Mouse (Mus musculus) limb, embryonic 10.5 days (tissue): Measurements from ENCODE around the gene Castor2. TPM values are rescaled to one million over a fixed set of nuclear protein-coding genes. Genes with fewer than 3 reads are reported as not detected.

Source experiments
- DNase-seq: peaks from one replicate; pipeline ENCODE4 v3.0.0-alpha.2; 2017; ENCODE audit warnings: low spot score
- H3K27ac ChIP-seq: fragments of 300-500 bp; sonication (generic); 2 replicates; pipeline ENCODE4 v1.5.1; 2016; ENCODE audit warnings: mild to moderate bottlenecking
- H3K27me3 ChIP-seq: fragments of 300-500 bp; sonication (generic); 2 replicates; pipeline ENCODE4 v1.6.1; 2016; ENCODE audit warnings: low read depth, mild to moderate bottlenecking; ENCODE audit not compliant: poor library complexity, severe bottlenecking
- H3K36me3 ChIP-seq: fragments of 300-500 bp; sonication (generic); 2 replicates; pipeline ENCODE4 v1.6.1; 2016; ENCODE audit warnings: mild to moderate bottlenecking, moderate library complexity
- H3K4me1 ChIP-seq: fragments of 300-500 bp; sonication (generic); 2 replicates; pipeline ENCODE4 v1.6.1; 2016
- H3K4me3 ChIP-seq: fragments of 300-500 bp; sonication (generic); 2 replicates; pipeline ENCODE4 v1.5.1; 2016; ENCODE audit warnings: mild to moderate bottlenecking, moderate library complexity
- H3K9me3 ChIP-seq: fragments of 300-500 bp; sonication (generic); replicated peaks from 2 replicates; pipeline ENCODE4 v1.6.1; 2016; ENCODE audit warnings: mild to moderate bottlenecking
- WGBS: fragments of 180-500 bp; shearing (Covaris S2); methylation state at CpG from one replicate; pipeline ENCODE4 v1.1.7; 2016; 5-methylcytosine and 5-hydroxymethylcytosine counted together
- polyA plus RNA-seq: library from polyadenylated mRNA; unstranded; fragments of >200 nt; fragmentation: Nextera tagmentation; extraction: Ambion mirVana; gene quantifications from 2 replicates; pipeline ENCODE4 v1.2.1, GENCODE M21; 2016

Castor2 gene
- polyA plus RNA-seq, 1 experiment from 2014 or later = 10.6 TPM

DNA sequence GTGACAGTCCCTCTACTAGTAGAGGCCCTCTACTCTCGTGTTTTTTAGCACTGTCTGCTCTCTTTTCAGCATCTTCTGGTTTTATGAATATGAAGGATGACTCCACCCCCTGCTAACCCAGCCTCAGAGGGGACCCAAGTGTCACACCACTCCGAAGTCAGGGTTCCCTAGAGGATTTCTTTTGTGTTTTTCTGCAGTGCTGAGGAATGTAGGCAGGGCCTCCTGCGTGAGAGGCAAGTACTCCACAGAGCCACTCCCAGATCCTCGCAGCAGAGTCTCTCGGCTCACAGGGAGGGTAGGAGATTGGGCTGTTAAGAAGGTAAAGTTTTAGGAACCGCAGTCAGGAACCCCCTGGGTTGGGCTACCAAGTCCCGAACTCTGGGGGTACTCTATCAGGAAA, 41.7 kb downstream of the Castor2 start:
- Histone ChIP-seq H3K9me3 (no peaks in the 10 kb centered on the region), H3K4me1 (no peaks in the 10 kb centered on the region), H3K27ac (no peak overlapping the region), H3K36me3 (peaks cover 63% of the 10 kb centered on the region), H3K27me3 (no peaks in the 10 kb centered on the region), H3K4me3 (no peak overlapping the region)
- 79% methylated on average over 7 of the region's 7 CpGs for WGBS
- DNase-seq = no peak

DNA sequence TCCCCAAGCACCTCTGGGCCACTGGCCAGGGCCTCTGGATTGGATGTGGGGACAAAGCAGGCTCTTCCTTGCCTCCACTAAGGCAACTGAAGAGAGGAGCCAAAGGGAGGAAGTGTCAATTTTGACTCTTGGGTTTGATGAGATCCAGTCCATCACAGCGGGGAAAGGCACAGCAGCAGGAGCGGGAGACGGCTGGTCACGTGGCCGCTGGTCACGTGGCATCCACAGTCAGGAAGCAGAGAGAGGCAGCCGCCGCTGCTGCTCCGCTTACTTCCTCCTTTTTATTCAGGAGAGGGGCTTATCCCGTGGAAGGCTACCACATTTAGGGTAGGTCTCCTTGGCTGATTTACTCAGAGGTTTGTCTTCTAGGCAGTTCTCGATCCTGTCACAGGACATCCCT, 42.9 kb downstream of the Castor2 start:
- Histone ChIP-seq H3K36me3 (peaks cover 60% of the 10 kb centered on the region), H3K4me3 (no peak overlapping the region), H3K4me1 (no peaks in the 10 kb centered on the region), H3K27me3 (no peaks in the 10 kb centered on the region), H3K27ac (no peak overlapping the region), H3K9me3 (no peaks in the 10 kb centered on the region)
- WGBS = 84% methylated on average over 11 of the region's 11 CpGs
- DNase-seq = no peak

DNA sequence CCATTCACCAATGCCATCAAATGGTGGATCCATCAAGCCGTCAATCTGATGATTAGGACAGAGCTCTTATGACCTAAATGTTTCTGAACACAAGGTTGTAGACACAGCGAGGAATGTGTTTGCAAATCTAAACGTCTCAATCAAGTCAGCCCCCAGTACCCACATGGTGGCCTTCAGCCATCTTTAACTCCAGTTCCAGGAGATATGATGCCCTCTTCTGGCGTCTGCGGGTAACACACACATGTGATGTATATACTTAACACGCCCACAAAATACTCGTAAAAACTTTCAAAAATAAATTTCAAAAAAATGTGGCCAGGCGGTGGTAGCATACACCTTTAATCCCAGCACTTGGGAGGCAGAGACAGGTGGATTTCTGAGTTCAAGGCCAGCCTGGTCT, 45.5 kb downstream of the Castor2 start:
- Histone ChIP-seq H3K4me1 (no peaks in the 10 kb centered on the region), H3K27me3 (no peaks in the 10 kb centered on the region), H3K36me3 (peaks cover 65% of the 10 kb centered on the region), H3K27ac (no peak overlapping the region), H3K4me3 (no peak overlapping the region), H3K9me3 (no peaks in the 10 kb centered on the region)
- DNase-seq = no peak
- 95% methylated on average over 8 of the region's 8 CpGs for WGBS

DNA sequence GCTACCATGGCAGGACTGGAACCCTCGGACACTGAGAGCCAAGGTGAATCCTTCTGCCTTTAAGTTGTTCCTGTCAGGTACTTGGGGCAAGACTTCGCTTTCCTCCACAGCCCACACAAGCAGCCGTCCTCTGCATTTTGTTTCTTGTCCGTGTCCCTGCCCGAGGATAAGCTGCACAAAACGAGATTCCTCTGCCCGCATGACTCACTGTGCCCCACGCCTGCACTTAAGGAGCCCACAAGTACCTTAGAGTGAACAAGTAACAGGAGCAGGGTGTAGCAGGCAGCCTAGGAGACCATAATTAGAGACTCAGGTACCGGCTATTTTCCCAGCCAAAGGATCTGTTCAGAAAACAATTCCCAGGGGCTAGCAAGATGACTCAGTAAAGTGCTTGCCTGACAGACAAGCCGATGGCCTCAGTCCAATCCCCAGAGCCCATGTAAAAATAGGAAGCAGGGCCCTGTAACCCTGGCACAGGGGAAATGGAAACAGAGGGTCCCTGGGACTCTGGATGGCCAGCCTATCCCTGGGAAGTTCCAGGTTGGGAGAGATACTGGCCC, 47.8 kb downstream of the Castor2 start:
- no peak for DNase-seq
- Histone ChIP-seq H3K4me1 (no peaks in the 10 kb centered on the region), H3K36me3 (peaks cover 78% of the 10 kb centered on the region), H3K4me3 (no peak overlapping the region), H3K27me3 (no peaks in the 10 kb centered on the region), H3K9me3 (no peaks in the 10 kb centered on the region), H3K27ac (no peak overlapping the region)
- 92% methylated on average over 10 of the region's 10 CpGs for WGBS

DNA sequence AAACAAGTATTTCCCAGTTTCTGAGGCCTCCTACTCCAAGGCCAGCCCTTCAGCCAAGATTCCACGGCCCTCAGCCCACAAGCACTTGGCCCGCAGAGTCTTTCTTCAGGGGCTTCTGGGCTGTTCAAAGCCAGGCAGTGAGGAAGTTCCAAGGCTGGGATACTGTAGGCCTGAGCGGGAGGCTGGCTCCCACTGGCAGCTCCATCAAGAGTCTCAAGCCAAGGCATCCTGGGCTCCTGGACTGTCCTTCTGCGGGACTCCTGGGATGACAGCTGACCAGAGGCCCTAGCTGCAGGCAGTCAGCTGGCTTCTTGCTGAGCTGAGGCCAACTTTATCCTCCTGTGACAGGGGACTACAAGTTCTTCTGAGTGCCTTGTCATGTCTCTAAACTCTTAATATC, 48.6 kb downstream of the Castor2 start:
- WGBS = 89% methylated on average over 4 of the region's 4 CpGs
- Histone ChIP-seq H3K4me1 (no peaks in the 10 kb centered on the region), H3K36me3 (peaks cover 81% of the 10 kb centered on the region), H3K27me3 (no peaks in the 10 kb centered on the region), H3K4me3 (no peak overlapping the region), H3K27ac (no peak overlapping the region), H3K9me3 (no peaks in the 10 kb centered on the region)
- no peak for DNase-seq

DNA sequence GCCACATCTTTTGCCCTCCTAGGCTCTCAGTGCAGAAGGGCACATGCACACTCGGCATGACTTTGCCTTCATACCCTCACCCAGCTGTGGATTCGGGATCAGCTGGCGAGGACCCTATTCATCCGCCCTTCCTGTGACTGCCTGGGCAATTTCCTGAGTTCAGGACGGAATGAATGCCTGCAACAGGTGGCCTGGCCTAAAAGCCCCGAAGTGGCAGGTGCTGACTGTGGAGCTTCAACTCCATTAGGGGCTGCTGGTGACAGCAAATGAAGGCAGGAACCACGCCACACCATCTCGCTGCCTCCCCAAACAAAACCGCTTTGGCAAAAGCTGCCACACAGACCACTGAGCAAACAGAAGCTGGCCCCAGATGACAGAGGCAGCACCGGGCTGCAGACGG, 52.4 kb downstream of the Castor2 start:
- Histone ChIP-seq H3K27me3 (no peaks in the 10 kb centered on the region), H3K9me3 (no peaks in the 10 kb centered on the region), H3K4me3 (no peak overlapping the region), H3K4me1 (no peaks in the 10 kb centered on the region), H3K36me3 (peaks cover 97% of the 10 kb centered on the region), H3K27ac (no peak overlapping the region)
- WGBS = 95% methylated on average over 11 of the region's 11 CpGs
- no peak for DNase-seq

DNA sequence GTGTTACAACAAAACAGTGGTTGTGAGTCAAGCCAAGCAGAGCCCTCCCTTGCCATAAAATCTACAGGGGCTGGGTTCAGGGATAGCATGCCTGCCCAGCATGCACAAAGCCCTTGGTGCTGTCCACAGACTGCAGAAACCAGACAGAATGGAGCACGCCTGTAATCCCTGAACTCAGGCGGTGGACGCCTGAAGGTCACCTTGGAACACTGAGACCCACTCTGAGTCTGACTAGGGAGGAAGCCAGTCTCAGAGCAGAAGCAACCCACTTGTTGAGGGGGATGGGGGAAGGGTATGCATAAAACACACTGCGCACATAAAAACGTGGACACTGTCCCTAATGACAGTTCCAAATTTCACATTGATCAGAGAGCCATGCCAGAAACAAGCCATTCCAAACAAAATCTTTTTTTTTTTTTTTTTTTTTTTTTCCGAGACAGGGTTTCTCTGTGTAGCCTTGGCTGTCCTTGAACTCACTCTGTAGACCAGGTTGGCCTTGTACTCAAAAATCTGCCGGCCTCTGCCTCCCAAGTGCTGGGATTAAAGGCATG, 56.5 kb downstream of the Castor2 start:
- H3K4me3 ChIP-seq = no peak overlapping the region
- H3K27me3 ChIP-seq = no peaks in the 10 kb centered on the region
- peaks cover 95% of the 10 kb centered on the region for H3K36me3 ChIP-seq
- no peaks in the 10 kb centered on the region for H3K4me1 ChIP-seq
- no peak for DNase-seq
- 92% methylated on average over 7 of the region's 7 CpGs for WGBS
- no peaks in the 10 kb centered on the region for H3K9me3 ChIP-seq
- no peak overlapping the region for H3K27ac ChIP-seq

DNA sequence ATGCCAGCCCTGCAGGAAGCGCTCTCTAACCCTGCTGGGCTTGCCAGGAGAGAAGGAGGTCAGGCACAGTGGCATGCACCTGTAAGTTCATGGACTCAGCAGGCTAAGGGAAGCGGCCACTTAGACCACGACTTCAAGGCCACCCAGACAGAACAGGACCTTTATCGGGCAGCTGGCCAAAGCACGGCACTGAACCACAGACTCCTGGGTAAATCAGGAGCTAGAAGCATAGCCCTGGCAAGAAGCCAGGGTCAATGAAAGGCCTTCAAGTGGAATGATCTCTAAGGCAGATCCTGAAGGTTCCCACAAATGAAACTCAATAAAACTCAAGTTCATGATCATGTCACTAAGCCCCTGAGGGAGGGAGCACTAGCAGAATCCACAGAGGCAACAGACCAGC, 65.2 kb downstream of the Castor2 start:
- no peak overlapping the region for H3K4me3 ChIP-seq
- H3K27ac ChIP-seq = no peak overlapping the region
- WGBS = 91% methylated on average over 5 of the region's 5 CpGs
- peaks cover 90% of the 10 kb centered on the region for H3K36me3 ChIP-seq
- no peaks in the 10 kb centered on the region; the same call in 1 of the 2 replicates for H3K4me1 ChIP-seq
- no peak for DNase-seq
- no peaks in the 10 kb centered on the region for H3K27me3 ChIP-seq
- no peaks in the 10 kb centered on the region for H3K9me3 ChIP-seq

DNA sequence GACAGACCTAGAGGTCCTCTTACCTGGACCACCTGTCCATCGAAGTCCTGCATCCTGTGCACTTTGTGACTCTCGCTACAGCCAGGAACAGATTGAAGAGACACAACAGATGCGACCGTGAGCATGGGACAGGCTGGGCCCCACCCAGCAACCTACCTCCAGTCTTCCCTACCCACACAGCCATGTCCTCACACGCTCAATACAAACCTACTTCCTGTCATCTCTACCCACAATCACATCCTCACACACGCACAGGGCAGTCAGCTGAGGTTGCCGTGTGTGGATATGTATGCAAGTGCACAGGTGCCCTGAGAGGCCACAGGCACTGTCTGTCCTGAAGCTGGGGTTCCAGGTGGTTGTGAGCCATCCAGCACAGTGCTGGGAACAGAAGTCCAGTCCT, 67.1 kb downstream of the Castor2 start:
- 90% methylated on average over 7 of the region's 7 CpGs for WGBS
- H3K4me3 ChIP-seq = no peak overlapping the region
- H3K27ac ChIP-seq = no peak overlapping the region
- H3K4me1 ChIP-seq = no peaks in the 10 kb centered on the region; the same call in 1 of the 2 replicates
- H3K27me3 ChIP-seq = no peaks in the 10 kb centered on the region
- H3K36me3 ChIP-seq = peaks cover 90% of the 10 kb centered on the region
- no peaks in the 10 kb centered on the region for H3K9me3 ChIP-seq
- DNase-seq = no peak

DNA sequence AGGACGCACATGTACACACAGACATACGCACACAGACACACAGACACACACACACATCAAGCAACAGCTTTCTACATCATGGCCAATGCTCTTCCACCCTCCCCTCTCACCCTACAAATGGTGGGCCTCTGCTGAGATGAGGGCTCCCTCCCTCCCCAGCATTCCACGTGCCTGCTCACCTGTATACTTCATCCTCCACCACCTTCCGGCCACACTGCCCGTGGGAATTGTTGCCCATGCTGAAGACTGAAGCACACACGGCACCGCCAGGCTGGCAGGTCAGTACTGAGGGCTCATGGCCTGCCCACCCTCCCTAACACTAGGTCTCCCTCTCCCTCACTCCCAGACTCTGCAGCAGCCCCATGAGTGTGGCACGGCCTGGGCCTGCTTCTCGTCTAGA, 68.5 kb downstream of the Castor2 start:
- no peak for DNase-seq
- Histone ChIP-seq H3K27me3 (no peaks in the 10 kb centered on the region), H3K9me3 (no peaks in the 10 kb centered on the region), H3K4me1 (no peaks in the 10 kb centered on the region; the same call in 1 of the 2 replicates), H3K27ac (no peak overlapping the region), H3K36me3 (peaks cover 87% of the 10 kb centered on the region), H3K4me3 (no peak overlapping the region)
- WGBS = 85% methylated on average over 9 of the region's 9 CpGs

DNA sequence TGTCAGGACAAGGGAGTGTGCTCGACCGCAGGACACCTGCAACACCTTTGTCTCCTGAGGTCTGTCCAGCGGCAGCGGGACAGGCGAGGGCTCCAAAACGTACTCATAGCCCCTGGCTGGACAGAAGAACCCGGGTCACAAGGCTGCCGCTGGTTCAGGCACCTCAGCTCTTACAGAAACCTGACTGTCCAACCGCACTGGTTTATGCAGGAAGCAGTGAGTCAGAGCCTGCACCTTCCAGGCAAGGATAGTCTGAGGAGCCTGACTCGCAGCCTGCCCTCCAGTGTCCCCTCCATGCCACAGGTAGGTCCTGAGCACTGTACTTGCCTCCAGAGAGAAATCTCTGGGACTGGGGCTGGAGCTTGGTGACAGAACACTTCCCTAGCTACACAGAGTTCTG, 69.7 kb downstream of the Castor2 start:
- 92% methylated on average over 10 of the region's 10 CpGs for WGBS
- no peak for DNase-seq
- Histone ChIP-seq H3K9me3 (no peaks in the 10 kb centered on the region), H3K27ac (no peak overlapping the region), H3K27me3 (no peaks in the 10 kb centered on the region), H3K36me3 (peaks cover 83% of the 10 kb centered on the region), H3K4me3 (no peak overlapping the region), H3K4me1 (no peaks in the 10 kb centered on the region; the same call in 1 of the 2 replicates)

DNA sequence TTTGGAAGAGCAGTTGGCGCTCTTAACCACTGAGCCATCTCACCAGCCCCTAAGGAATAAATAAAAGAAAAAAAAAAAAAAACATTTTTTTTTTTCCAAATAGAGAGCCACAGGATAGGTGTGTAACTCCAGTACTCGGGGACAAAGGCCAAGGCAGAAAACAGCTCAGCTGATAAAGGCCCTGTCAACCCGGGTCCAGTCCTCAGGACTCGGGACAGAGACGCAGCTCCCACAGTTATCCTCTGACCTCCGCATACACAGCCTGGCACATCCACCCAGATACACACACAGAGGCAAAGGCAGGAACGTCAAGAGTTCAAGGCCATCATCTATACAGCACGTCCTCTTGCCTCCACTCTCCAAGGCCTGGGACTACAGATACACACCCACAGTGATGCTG, 70.7 kb downstream of the Castor2 start:
- no peak overlapping the region for H3K4me3 ChIP-seq
- H3K9me3 ChIP-seq = no peaks in the 10 kb centered on the region
- WGBS = 94% methylated on average over 8 of the region's 8 CpGs
- H3K4me1 ChIP-seq = peaks cover 7% of the 10 kb centered on the region
- DNase-seq = no peak
- no peaks in the 10 kb centered on the region for H3K27me3 ChIP-seq
- peaks cover 75% of the 10 kb centered on the region for H3K36me3 ChIP-seq
- no peak overlapping the region for H3K27ac ChIP-seq

DNA sequence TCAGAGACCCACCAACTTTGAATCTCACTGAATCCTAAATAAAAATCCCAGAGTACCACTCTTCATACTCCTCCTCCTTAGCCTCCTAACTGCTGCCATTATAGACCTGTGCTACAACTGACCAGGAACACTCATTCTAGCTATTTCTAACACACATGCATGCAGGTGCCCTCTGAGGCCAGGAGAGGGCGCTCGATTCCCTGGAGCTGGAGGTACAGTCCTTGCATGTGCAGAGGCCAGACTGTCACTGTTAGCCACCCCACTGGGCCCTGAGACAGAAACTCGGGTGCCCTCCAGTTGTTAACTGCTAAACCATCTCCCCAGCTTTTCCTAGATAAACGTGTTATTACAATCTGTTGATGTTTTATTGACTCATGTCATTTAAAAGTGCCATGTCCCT, 73.7 kb downstream of the Castor2 start:
- Histone ChIP-seq H3K27me3 (no peaks in the 10 kb centered on the region), H3K27ac (no peak overlapping the region), H3K36me3 (peaks cover 47% of the 10 kb centered on the region), H3K4me3 (no peak overlapping the region), H3K4me1 (peaks cover 14% of the 10 kb centered on the region), H3K9me3 (no peaks in the 10 kb centered on the region)
- DNase-seq = peak; percentile 55
- WGBS = 49% methylated on average over 4 of the region's 4 CpGs

DNA sequence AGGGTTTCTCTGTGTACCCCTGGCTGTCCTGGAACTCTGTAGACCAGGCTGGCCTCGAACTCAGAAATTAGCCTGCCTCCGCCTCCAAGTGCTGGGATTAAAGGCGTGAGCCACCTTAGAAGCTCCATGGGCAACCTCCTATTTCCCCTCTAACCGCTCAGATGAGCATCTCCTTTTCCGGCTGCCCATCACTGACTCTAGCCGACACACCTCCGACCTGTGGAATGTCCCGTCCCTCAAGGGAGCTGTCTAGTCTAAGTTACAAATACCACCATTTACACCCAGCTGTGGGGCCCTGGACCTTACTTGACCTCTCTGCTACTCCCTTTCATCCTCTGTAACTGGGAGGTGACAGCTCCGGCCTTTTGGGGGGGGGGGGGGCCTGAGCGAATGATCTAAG, 76.2 kb downstream of the Castor2 start:
- Histone ChIP-seq H3K4me3 (peak overlapping the region; percentile 70), H3K4me1 (peaks cover 14% of the 10 kb centered on the region), H3K9me3 (no peaks in the 10 kb centered on the region), H3K27me3 (no peaks in the 10 kb centered on the region), H3K36me3 (peaks cover 27% of the 10 kb centered on the region), H3K27ac (peak overlapping the region; percentile 86)
- WGBS = 5% methylated on average over 10 of the region's 10 CpGs
- no peak for DNase-seq
